Mouse (Mus musculus): Measurements from ENCODE around the gene Nifk. TPM values are rescaled to one million over a fixed set of nuclear protein-coding genes. Genes with fewer than 3 reads are reported as not detected.

Gene Nifk
- total RNA-seq, 2 experiments from 2014 or later = 26.5 to 30.1 TPM

DNA sequence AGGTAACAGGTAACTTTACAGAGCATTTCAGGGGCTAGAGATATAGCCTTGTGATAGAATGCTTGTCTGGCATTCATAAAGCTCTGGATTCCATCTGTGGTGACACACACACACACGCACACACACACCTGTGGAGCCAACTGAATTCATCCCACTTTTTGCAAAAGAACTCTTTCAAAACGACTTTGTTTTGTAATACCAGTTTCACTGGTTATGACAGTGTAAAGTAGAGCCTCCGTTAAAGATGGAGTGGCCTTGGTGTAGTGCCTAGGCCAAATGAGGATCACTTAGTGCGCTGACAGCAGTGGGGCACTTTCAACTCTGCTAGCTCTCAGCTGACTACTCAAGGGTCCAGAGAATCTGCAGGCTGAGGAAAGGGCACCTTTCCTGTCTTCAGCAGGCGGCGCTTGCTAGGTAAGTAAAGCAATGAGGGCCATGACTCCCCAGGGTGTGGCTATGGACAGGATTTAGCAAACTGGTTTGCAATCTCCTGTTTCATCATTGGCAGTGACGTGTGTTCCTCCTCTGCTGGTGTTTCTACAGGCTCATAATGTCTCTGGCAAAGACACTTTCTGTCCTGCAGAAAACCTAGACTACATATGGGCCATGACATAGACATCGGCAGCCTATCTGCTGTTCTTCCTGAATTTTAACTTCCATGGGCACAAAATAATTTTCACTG lies 58.6 kb downstream of the Nifk start:
- no peak for DNase-seq

Other genes with a start within 250 kb of the Nifk start
- gene Gm29106, start 145.3 kb upstream of the Nifk start, total RNA-seq (2021) = not detected
- gene Tsn, start 10.1 kb upstream of the Nifk start, total RNA-seq (2021) = 10 to 100 TPM; 68.5 to 72.0 TPM
- 10 to 100 TPM; 78.7 to 90.1 TPM for gene Clasp1, start 67.2 kb downstream of the Nifk start, total RNA-seq (2021)